ENCODE assay signal across 33 mouse cellular contexts in genomic region chr11:33157453-33158196, GRCm38 (mm10). TPM values are rescaled to one million over a fixed set of nuclear protein-coding genes. Genes with fewer than 3 reads are reported as not detected.
"Had no signal": no experiment of that assay in that cellular context is flagged by ENCODE, and none has a peak within 500 bp of the region (broad histone marks: within the 10 kb centered on the region; RNA-seq: fewer than 3 reads in every experiment).

No protein-coding gene starts in this region.

- H3K27ac ChIP-seq: layer of hippocampus, adult 2 months; limb, embryonic 12.5 days; limb, embryonic 15.5 days; liver, embryonic 15.5 days; midbrain, embryonic 12.5 days; midbrain, embryonic 15.5 days; neural tube, embryonic 13.5 days; stomach, embryonic 15.5 days had no signal

- ATAC-seq: midbrain, embryonic 15.5 days had no signal

- H3K4me1 ChIP-seq: stomach, embryonic 15.5 days had no signal

- H3K4me2 ChIP-seq: limb, embryonic 12.5 days; limb, embryonic 15.5 days; liver, embryonic 11.5 days; liver, embryonic 15.5 days; midbrain, embryonic 12.5 days; midbrain, embryonic 15.5 days; neural tube, embryonic 13.5 days; stomach, embryonic 15.5 days had no signal

- H3K9ac ChIP-seq: limb, embryonic 12.5 days; limb, embryonic 15.5 days; liver, embryonic 15.5 days; midbrain, embryonic 12.5 days; midbrain, embryonic 15.5 days; neural tube, embryonic 13.5 days; stomach, embryonic 15.5 days had no signal

- H3K4me3 ChIP-seq: layer of hippocampus, adult 2 months; limb, embryonic 12.5 days; limb, embryonic 15.5 days; liver, embryonic 15.5 days; midbrain, embryonic 12.5 days; midbrain, embryonic 15.5 days; myocyte; neural tube, embryonic 13.5 days; stomach, embryonic 15.5 days had no signal

- H3K9me3 ChIP-seq: limb, embryonic 12.5 days; limb, embryonic 15.5 days; liver, embryonic 15.5 days; midbrain, embryonic 12.5 days; midbrain, embryonic 15.5 days; neural tube, embryonic 13.5 days; stomach, embryonic 15.5 days had no signal

- DNase-seq: kidney, adult 18-20 months; kidney, adult 9 months; kidney, postnatal 25 days; layer of hippocampus, postnatal 36 days; left cerebral cortex, postnatal 4 days; lung, adult 2 months; lung, postnatal 14 days; lung, postnatal 4 days; retina, postnatal 1 day; right cerebral cortex, postnatal 25 days; spleen, adult 18-20 months; thymus, postnatal 25 days had no signal

- H3K27me3 ChIP-seq: limb, embryonic 12.5 days; limb, embryonic 15.5 days; liver, embryonic 15.5 days; midbrain, embryonic 12.5 days; midbrain, embryonic 15.5 days; neural tube, embryonic 13.5 days; stomach, embryonic 15.5 days had no signal

RNA-seq across cellular contexts. Expression of gene Fgf18, which starts 10.4 kb away (rescaled TPM):
- total RNA-seq: megakaryocyte progenitor cell, adult 5-6 weeks; megakaryocyte-erythroid progenitor cell, adult 5-6 weeks; monocyte, adult 5-6 weeks; neutrophil, adult 5-6 weeks had no signal

RNA-seq across cellular contexts. Expression of gene Tlx3, which starts 45.8 kb away (rescaled TPM):
- total RNA-seq: layer of hippocampus, adult 2 months; layer of hippocampus, postnatal 10 days; layer of hippocampus, postnatal 36 days; left cerebral cortex, adult 8-10 months; left cerebral cortex, postnatal 14 days; left cerebral cortex, postnatal 4 days; megakaryocyte progenitor cell, adult 5-6 weeks; megakaryocyte-erythroid progenitor cell, adult 5-6 weeks; monocyte, adult 5-6 weeks; neutrophil, adult 5-6 weeks had no signal
- polyA plus RNA-seq: large intestine, adult 2 months; limb, embryonic 15.5 days; liver, embryonic 11.5 days; liver, embryonic 15.5 days; lung, adult 2 months; lung, embryonic 16.5 days; myocyte; thymus, postnatal 0 days; urinary bladder, adult 2 months had no signal
